Mouse (Mus musculus) layer of hippocampus, adult 8-10 months (tissue): ENCODE data around the gene Gm17416. TPM values are rescaled to one million over a fixed set of nuclear protein-coding genes. Genes with fewer than 3 reads are reported as not detected.

ENCODE experiments used
- DNase-seq, 2 experiments: peaks; one replicate each; pipeline ENCODE4 v3.0.0; 2022; ENCODE audit warnings: low spot score in 2 of 2
- total RNA-seq, 4 experiments: library from RNA; stranded (reverse); gene quantifications; 2 replicates each; pipeline ENCODE4 v1.2.4; 2022

The Gm17416 gene
- total RNA-seq, result not detected

- DNase-seq, result no peak
Observed at GRCm38 (mm10) chr2:152569038-152569437, at the start of gene Gm17416. Gene Gm17416 (plus strand): TSS chr2:152569338.

GRCm38 (mm10) chr2:152539944-152540710, 29.0 kb upstream of the Gm17416 start, which contains the start of gene Defb29:
Gene Defb29 (minus strand): TSS chr2:152540098.
- no peak for DNase-seq

DNA sequence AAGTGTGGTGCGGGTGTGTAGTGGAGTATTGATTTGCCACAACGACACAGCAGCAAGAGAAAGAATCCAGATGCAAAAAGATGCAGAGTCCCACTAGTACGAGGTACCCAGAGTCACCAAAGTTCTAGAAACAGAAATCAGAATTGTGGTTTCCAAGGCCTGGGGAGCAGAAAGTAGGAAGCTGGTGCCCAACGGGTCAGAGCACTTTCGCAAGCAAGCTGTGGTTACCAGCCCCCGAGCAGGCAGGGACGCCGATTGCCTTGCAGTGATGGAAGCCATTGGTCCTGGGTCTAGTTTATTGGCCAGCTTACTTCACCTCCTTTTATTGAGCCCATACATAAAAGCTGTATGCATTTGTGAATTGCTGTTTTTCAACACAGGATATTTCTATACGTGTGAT, 27.2 kb upstream of the Gm17416 start:
- DNase-seq, result no peak

GRCm38 (mm10) chr2:152542897-152543296, 26.2 kb upstream of the Gm17416 start:
- no peak for DNase-seq

GRCm38 (mm10) chr2:152543478-152543877, 25.7 kb upstream of the Gm17416 start:
- DNase-seq, result no peak

GRCm38 (mm10) chr2:152544691-152545090, 24.4 kb upstream of the Gm17416 start:
- DNase-seq, result peak; percentile 66 to 74

GRCm38 (mm10) chr2:152548124-152548523, 21.0 kb upstream of the Gm17416 start:
- no peak for DNase-seq

GRCm38 (mm10) chr2:152553774-152554423, 15.2 kb upstream of the Gm17416 start:
- DNase-seq, result peak; percentile 22 to 54

DNA sequence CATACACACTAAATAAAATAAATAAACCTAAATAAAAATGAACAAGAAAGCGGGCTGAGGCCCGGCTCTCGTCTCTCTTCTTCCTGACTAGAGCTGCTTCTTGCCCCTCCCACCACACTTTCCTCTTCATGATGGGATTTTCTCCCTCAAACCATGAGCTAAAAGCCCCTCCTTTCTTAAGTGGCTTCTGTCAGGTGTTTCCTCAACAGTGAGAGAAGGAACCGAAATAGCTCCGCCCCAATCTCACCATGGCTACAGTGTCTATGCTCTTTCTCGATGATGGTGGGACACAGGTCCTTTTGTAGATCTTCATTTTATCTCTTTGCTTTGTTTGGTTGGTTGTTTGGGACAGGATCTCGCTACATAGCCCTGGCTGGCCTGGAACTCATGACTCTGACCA, 12.5 kb upstream of the Gm17416 start:
- DNase-seq, result no peak

- DNase-seq, result no peak
Observed at GRCm38 (mm10) chr2:152569881-152570280, 743 bp downstream of the Gm17416 start.

DNA sequence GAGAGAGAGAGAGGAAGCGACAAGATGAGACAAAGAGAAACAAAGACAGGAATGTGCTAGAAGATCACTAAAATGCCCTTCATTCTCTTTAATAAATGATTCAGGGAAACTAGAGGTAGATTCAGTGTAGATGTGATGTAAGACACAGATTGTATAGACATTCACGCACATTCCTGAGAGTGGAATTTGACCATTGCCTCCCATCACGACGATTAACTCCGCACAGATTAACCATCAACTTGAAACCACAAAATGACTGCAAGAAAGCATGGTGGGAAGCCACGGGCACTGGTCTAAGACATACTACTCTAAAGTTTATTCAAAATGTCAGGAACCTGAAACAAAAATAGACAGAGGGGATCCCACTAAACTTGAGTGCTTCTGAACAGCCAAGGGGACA, 1.2 kb downstream of the Gm17416 start:
- DNase-seq, result no peak

GRCm38 (mm10) chr2:152572114-152572794, 3.1 kb downstream of the Gm17416 start, which contains the start of gene Defb21:
Gene Defb21 (plus strand): TSS chr2:152572744.
- no peak for DNase-seq

GRCm38 (mm10) chr2:152573484-152573883, 4.3 kb downstream of the Gm17416 start:
- no peak for DNase-seq

DNA sequence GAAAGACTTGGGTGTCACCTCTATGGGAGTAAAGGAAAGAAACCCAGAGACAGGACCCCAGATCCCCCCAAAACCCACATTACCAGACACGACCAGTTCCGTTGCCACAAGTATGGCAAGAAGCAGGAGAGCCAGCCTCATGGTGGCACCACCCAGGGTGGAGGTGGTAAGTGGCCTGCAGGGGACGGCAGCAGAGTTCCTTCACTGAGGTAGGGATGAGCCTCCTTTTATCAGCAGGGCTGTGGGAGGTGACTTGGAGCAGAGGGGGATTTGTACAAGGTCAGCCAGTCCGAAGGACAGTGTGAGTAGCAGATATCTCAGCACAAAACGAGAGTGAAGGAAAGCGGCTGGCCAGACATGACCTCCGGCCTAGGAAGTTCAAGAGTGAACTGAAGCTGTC, 11.0 kb downstream of the Gm17416 start, which contains the start of gene Defb19:
Defb19 (minus strand) TSS at position 206 of the 400 bp plus-strand sequence.
- DNase-seq, result no peak

DNA sequence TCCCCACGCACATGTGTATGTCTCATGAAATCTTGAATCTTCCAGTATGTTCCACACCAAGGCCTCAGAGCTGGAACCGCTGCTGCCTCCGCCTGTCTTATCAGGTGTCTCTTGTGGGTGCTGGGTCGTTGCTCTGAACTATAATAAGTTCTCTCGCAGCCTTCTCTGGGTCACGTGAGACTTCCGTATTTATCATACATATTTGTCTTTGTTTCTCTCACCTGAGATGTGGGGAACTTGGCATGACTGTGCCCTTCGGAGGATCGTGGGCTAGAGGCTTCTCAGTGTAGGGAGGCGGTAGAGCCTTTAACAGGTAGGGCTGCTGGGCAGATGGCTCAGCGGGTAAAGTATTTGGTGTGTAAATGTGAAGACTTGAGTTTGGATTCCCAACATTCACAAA, 11.5 kb downstream of the Gm17416 start:
- DNase-seq, result no peak

DNA sequence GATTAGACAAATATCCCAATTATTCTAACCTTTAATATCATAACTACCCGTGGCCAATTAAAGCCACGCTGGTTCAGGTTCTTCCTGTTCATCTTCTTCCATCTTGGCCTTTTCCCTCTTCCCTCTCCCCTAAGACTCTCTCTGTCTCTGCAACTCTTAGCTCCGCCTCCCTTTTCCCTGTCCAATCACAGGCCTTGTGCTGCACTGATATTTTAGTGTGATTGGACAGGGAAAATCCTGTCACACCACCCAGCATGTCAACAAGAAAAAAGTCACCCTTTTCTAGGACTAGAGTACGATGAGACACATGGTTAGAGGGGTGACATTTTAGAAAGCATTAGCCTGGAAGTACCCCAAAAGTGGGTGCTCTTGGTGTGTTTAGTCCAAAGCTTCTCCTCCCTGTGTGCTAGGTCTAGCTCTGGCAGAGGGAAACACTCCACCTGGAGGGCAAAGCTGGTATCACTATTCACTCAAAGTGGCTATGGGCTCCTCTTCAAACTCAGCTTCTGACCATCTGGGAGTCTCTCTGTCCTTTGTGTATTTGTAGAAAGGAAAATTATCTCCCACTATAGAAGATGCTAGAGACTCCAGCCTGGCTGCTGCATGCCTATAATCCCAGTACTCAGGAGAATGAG, 17.9 kb downstream of the Gm17416 start:
- peak in 1 of 2 experiments; percentile 12 for DNase-seq

- DNase-seq, result no peak
Observed at GRCm38 (mm10) chr2:152588450-152588849, 19.3 kb downstream of the Gm17416 start.

- no peak for DNase-seq
Observed at GRCm38 (mm10) chr2:152589021-152589420, 19.9 kb downstream of the Gm17416 start.

DNA sequence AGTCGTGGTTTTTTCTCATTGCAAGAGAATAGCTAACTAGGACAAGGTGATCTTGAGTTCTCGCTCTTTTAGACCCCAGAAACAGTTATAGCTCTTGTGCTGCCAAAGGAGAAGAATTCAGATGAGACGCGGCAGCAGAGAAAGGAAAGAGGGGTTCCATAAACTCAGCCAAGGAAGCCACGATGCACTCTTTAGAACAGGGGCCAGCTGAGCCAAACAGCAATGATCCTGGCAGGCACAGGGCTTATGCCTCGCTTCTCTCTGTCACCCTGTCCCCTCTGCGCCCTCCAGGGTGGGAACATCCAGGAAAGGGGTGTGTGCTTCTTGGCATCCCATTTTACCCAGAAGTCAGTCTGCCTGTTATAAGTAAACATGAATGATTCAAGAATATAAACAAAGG, 30.2 kb downstream of the Gm17416 start, which contains the start of gene Defb45:
Defb45 (minus strand) TSS at position 101 of the 400 bp plus-strand sequence.
- no peak for DNase-seq

DNA sequence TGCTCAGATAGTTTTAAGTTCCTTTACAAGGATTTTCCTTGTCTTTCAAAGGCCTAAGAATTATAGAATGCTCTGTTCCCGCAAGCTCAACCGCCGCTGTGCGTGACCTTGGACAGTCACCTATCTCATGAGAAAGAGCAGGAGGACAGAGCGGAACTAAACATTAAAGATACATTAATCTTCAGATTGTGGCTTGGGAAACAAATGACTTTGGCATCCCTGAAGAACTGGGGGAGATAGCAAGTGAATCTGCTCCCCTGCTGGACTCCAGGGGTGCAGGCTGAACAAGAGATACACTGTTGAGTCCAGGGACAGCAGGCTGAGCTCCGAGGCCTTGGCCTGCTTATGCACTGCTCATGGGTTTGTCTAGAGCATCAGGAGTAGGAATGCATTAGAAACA, 30.9 kb downstream of the Gm17416 start:
- no peak for DNase-seq

GRCm38 (mm10) chr2:152601275-152601960, 32.3 kb downstream of the Gm17416 start:
- no peak for DNase-seq
